Mouse (Mus musculus) right cerebral cortex, adult 2 months (tissue): ENCODE results near the gene Axl.

Experiments used
- DNase-seq, 2 experiments: peaks; one replicate each; pipeline ENCODE4 v3.0.0; 2021 to 2022; ENCODE audit warnings: low spot score in 2 of 2

The Axl gene

DNA sequence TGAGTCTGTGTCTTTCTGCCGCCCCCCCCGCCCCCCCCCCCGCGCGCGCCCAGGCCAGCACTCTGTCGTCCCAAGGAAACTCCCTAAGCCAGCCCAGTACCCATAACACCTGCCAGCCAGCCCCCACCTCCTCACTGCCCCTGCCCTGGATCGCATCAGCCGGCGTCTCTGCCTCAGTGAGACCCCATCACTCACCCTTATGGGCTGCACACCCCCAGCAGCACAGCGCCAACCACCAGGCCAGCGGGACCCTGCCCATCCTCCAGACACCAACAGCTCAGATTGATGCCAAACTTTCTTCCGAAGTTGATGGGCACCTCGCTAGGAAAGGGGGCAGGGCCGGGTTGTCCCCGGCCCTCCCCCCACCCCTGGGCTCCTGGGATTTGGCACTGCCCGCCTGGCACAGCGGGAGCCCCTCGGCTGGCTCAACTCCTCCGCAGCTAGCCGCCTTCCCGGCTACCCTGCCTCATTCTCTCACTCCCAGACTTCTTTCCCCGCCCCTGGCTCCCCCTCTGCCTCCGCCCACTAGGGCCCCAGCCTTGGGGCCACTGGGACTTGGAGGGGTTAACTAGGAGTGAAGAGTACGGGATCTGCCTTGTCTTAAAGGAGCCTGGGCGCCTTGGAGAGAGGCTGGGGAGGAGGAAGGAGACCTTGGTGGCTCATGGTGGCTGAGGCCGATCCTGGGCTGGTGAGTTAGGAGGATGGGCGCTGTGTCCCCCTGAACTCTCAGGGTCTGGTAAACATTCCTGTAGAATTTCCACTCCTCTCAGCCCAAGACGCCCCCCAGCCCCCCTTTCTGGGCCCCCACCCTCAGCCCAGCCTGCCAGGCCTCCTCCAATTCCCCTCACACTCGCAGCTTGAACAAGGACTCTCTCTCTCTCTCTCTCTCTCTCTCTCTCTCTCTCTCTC is at the start of gene Axl:
Axl (minus strand) TSS at position 486 of the 909 bp plus-strand sequence.
- DNase-seq = peak; percentile 15 to 22

DNA sequence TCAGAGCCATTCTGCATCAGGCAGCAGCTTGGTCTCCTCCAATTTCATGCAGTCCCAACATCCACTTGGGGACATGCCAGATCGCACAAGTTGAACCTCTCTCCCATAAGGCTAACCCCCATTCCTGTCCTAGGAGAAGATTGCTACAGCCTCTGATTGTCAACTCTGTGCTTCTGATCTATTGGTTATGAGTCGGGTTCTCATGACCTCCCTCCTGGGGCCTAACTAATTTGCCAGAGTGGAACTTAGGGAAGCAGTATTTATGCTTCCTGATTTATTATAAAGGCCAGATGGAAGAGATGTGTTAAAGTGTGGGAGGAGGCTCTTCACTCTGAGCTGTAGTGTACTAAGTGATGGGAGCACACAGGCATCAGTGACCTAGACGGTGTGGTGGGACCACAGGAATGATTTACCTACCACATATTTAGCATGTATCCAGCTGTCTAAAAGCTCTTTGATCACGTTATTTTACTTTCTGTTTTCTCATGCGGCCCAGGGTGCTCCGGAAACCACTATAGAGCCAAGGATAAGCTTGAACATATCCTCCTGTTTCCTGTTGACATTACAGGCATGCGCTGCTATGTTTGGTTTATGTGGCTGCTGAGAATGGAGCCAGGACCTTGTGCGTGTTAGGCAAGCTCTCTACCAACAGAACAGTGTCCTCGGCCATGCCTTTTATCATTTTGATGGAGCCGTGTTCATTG is 46.8 kb upstream of the Axl start:
- no peak for DNase-seq

DNA sequence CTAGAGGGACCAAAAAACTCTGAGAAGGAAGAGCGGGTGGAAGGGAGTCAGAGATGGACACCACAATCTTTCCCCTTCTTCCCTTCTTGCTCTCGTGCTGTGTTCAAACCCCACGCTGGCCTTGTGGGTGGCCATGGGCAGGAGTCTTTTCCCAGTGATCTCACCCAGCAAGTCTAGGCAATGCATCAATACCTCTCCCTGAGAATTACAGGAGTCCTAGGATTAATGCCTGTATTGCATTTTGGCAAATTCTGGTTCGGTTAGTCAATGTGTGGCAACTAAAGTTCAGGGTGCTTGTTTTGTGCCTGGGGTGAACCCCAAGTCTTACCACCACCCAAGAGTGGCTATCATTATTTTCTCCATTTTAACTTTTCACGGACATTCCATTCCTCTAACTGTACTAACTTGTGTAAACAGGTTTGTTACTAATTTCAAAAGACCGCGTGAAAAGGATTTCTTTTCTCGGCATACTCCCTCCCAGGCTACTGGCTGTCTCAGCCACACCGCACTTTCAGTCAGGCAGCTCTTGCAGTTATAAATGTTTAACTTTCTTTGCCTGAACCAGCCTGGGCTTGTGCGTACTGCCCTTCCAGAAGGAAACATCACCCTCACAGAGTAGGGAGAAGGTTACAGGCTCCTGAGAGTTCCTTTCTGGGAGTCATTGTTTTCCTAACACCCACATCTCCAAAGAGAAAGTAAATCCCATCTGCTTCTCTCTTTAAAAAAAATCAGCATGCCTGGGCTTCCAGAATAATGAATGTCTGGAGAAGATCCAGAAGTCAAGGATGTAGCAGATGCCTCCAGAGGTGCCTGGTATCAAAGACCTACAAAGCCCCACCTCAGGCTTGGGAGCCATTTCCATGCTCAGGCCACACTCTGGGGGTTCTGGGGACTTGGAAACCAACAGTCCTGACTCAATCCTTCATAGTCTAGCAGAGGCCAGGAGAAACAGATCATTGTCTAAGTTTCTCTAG is 43.3 kb upstream of the Axl start:
- no peak for DNase-seq

DNA sequence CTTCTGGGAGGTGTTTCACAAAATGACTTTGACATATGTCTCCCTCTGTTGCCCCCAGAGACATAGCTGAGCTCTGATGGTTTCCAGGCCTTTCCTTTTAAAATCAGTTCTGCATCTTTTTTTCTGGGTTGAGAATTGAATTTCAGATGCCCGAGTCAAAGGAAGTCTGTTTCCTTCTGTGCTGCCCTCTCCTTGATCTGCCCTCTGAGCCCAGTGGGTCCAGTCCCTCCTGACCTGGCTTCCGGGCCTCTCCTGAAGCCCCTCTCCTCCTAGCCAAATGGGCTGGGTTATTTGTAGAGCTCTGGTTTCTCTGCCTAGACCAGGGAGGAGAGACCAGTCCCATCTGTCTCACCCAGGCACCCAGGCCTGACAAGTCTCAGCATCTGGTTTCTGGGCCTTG is 41.7 kb upstream of the Axl start:
- no peak for DNase-seq

DNA sequence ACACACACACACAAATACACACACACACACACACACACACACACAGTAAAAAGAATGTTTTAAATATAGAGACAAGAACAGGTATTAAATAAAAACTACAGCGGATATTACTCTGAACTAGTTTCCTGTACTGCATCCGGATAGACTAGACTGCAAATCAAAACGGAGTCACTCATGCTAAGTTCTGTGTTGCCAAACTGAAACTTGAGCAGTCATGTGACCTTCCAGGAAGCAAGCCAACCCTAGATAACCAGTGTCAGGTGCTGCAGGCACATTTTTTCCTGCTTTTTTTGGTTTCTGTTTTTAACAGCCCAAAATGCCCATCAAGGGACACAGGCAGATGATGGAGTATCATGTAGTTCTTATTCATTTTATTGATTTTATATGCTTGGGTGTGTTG is 38.7 kb upstream of the Axl start:
- DNase-seq = no peak

DNA sequence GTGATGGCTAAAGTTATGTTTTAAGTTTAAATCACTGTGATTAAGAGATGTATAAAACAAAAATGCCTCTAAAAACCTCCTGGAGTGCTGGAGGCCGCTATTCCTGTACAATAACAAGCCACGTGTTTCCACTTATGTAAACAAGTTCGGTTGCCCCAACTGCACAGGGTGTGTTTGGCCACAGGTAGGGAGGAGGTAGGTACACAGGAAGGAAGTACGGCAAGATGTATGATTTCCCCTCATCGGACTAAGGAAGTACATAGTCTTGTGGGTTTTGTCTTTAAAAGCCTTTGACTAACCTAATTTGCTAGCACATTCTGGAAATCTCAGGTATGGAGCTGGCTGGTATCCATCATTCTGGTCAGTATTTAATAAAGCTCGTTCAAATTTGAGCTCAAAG is 37.5 kb upstream of the Axl start:
- DNase-seq = no peak

DNA sequence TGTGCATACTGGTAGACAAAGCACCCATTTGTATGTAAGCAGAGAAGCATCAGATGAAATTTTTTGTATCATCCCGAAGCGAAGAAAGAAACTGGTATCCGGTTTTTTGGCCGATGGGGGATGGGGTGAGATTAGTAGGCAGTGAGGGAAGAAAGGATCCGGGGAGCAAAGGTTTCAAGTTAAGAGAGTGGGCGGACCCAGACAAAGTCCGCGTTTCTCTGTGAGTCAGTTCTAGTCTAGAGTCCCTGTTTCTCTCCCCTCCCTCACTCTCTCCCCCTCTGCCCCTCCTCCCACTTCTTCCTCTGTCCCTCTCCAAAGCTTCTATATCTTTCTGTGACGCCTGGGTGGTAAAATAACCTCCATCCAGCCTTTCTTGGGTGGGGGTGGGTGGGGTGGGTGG is 36.5 kb upstream of the Axl start:
- no peak for DNase-seq

DNA sequence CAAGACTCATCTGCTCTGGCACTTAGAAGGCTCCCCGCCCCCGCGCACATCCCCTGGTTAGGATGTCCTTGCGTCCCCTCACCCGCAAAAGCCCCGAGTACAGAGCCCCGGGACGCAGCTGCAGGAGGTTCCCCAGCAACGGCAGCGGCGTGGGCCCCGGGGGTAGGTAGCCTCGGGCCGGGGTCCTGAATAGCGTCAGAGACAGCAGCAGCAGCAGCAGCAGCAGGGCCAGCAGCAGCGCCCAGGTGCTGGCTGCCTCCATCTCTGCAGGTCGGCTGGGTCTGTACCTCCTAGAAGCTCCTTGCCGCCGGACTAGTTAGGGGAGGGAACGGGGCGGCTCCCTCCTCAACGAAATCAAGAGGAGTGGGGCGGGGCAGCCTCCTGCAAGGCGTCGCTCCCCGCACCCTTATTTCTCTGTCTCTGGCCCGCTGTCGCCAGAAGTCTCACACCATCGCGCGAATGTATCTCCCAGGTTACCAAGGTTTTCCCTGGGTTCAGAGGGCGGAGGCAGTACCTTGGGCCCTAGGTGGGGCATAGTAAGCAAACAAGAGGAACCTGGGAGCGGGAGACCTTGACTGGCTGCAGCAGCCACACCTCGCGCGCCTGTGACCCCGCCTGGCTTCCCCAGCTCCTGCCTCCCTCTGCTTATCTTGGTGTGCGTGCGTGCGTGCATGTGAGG is 27.9 kb upstream of the Axl start, which contains the start of gene Cyp2s1:
Cyp2s1 (minus strand) TSS at position 673 of the 679 bp plus-strand sequence.
- DNase-seq = peak in 1 of 2 experiments; percentile 7

DNA sequence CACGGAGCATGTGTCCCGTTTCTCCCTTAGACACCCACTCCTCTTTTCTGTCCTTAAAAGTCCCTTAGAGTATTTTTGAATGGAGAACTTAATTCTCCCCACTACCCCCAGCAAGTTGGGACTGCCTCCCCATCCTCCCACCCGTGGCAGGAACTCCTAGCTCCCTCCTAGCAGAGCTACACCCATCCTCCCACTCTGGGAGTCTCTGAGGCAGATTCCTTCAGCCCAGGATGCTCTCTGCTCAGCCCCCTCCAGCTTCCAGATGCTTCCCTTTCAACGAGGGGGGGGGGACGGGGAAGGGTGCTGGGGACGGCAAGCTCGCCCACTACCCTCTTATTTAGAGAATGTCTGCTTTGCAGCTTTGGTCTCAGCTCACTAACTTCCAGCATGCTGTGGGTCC is 27.1 kb upstream of the Axl start:
- DNase-seq = no peak

DNA sequence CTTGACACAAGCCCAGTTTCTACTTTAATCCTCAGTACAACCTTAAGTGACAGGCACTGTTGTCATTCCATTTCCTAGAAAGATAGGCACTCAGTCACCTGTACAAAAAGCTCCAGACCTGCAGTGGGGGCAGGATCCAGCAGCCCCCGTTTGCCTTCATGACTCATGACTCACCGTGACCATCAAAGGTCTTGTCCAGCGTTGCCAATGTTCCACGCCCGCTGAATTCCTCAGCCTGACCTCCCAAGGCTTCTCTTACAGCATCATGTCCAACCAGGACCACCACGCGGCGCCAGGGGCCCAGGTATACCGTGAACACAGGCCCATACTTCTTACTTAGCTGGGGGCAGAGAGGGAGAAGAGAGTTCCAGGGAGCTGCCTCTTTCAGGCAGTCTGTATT is 26.2 kb upstream of the Axl start:
- no peak for DNase-seq

DNA sequence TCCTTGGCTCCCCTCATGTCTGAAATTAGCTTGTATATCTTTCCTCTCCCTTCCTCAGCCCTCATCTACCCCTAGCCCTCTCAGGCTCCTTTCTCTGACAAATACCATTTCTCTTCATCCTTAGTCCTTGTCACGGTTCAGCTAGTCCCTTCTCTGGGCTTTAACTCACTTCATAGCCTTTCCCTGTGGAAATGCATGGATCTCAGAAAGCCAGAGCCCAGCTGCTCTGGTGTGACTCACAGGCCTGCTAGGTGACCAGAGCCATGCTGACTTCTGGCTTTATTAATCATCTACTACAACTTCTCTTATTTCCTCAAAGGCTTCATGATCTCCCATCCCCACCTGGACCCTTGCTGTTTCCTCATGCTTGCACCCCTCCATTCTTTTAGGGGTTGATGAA is 23.7 kb upstream of the Axl start:
- no peak for DNase-seq

DNA sequence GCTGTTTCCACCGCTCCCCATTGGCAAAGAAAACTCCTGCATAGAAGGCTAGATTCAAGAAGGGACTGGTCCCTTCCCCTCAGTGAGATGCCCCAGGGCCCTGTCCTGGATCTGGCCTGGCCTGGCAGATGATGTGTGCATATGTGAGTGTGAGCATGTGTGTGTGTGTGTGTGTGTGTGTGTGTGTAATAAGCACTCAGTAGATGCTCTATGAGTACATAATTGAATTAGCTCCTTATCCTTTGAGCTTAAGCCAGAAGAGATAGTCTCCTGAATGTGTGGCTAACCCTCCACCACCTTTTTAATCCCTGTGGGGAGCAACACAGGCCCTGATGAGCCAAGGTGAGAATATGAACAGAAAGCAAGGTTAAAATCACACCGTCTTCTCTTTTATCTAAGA is 23.2 kb upstream of the Axl start:
- DNase-seq = no peak

DNA sequence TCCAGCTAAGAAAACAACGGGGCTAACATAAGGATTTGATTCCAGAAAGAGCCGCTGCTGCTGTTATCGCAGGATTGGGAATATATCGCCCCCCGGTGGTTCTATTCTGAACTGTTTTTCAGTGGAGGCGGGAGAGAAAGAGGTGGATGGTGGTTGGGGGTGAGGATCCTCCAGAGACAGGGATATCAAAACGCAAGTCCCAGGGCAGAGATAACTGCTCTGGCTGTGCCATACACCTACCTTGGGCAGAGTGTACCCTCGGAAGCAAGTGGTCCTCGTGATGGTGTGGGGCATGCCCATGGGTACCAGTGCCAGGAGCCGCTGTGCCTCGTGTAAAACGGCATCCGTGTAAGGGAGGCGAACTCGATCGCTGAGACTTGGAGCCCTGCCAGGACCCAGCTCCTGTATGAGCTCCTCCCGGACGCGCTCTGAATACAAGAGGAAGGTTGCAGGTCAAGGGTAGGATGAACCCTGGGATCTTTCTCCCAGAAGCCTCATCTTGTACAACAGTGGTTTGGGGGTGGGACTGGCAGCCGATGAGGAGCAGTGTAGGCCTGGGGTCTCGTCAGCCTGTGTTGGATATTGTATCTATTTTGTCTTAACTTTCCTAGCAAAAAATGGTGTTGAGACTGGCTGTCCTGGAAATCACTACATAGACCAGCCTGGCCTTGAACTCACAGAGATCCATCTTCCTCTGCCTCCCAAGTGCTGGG is 17.3 kb upstream of the Axl start:
- DNase-seq = peak; percentile 72 to 81

DNA sequence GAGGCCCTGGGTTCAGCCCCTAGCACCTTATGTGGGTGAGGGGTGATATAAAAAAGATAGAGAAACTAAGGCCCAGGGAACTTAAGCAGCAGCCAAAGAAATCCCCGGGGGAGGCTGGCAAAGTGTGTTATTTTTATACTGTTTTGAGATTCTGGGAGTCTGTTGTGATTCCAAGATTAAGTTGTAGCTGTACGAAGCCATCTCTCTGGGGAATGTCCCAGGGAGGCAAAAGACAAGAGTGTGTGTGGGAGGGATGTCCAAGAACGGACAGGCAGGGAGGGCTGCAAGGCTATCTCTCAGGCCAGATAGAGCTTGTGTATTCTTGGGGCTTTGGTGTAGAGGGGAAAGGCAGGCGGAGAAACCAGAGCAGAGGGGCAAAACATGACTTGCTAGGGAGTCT is 16.3 kb upstream of the Axl start:
- DNase-seq = no peak

DNA sequence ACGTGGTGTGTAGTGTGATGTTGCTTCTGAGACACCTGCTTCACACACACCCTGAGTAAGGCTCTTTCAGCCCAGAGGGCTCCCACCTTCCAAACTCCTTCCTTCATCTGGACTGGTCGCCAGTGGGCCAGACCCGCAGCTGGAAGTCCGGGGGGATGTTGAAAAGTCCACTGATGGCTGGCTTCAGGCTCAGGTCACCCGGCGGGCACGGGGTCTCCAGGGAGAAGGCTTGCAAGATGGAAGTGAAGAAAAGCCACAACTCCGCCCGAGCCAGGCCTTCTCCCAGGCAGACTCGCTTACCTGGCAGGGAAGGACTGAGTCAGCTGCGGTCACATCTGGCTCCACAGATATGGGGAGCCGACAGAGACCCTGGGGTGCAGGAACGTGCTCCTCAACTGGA is 15.0 kb upstream of the Axl start:
- no peak for DNase-seq

DNA sequence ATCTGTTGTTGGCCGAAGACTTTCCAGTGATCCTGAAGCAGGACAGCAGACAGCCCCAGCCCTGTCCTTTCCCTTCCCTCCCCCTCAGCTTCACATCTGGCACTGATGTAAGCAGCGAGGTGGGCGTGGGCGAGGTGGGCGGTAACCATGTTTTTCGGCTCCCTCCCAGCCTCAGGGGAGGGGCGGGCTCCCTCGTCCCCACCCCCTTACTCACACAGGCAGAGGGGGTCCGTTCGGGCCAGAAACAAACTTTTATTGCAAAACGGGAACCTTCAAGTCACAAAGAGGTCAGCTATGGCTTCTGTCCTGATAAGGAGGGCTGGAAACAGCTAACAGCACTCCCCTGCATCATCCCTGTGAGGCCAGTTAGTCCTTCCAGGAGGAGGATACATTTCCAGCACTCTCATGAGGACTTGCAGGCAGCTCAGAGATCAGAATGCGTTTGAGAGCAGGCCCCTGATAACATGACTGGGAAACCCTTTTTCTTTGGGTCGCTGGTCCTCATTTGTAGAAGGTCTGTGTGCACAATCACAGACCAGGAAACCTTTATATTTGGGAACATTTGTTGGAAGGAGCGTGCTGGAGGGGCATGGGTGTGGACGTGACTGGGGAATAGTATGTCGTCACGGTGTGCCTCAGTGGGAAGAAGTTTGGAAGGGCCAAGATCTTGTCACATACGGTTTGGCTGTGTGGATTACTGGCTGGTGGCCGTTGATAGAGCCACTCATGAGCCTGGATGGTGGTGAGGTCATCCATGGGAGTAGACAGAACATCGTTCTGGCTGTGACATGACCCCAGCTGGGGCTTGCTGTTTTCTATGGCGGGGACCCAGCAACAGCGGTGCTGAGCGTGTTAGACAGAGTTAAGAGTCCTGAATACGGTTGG is 14.0 kb upstream of the Axl start:
- DNase-seq = no peak

DNA sequence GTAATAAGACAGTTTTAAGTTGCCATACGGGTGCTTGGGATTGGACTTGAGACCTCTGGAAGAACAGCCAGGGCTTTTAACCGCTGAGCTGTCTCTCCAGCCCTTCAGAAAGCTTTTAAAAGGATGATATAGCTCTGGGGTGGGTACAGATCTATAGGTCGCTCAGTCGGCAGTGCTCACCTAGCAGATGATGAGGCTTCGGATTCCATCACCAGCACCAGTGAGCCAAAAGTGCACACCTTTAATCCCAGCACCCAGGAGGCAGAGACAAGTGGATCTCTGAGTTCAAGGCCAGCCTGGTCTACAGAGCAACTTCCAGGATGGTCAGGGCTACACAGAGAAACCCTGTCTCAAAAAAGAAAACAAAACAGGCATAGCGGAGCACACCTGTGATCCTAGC is 12.5 kb upstream of the Axl start:
- no peak for DNase-seq

DNA sequence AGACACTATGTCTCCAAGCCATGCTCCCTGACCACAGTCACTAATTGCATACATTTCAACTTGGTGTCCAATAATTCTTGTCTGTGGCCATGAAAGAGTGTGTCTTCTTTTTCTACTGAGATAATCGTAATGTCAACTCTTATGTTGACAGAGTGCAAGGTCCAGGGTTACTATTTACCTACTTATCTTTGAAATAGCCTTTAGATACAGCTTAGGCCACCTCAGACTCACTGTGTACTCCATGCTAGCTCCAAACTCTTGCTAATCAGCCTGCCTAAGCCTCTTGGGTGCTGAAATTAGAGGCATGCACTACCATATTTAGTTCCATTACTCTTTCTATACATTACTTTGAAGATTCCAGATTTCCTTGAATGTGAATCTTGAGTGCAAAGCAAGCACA is 10.9 kb upstream of the Axl start:
- DNase-seq = no peak

DNA sequence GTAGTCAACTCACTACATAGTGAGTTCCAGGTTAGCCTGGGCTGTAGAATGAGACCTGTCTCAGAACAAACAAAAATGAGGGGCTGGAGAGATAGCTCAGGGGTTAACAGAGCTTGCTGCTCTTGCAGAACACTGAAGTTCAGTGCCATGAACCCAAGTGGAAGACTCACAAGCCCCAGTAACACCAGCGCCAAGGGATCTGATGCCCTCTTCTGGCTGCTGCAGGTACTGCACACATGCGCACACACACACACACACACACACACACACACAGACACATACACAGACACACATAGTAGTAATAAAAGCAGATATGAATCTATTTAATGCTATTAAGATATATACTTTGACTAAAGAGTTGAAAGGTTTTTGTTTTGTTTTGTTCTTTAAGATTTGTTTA is 10.0 kb upstream of the Axl start:
- no peak for DNase-seq

DNA sequence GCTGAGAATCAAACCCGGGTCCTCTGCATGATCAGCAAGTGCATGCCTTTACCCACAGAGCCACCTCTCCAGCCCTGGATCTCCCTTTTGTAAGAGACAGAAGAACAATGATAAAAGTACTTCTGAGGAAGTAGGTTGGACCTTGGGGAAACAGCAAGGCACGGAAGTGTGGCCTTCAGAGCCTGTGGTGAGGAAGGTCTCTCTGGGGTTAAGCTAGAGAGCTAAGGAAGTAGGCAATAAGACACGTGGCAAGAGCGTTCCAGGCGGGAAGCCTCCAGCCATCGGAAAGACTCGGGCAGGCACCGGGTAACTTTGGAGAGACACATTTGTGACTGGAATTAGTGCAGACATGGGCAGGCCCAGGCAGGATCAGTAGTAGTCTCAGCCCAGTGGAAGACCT is 6.3 kb upstream of the Axl start:
- no peak for DNase-seq
